Mouse (Mus musculus) heart, postnatal 0 days (tissue): ENCODE measurements around the gene Chek2. TPM values are rescaled to one million over a fixed set of nuclear protein-coding genes. Genes with fewer than 3 reads are reported as not detected.

Source experiments
- ATAC-seq: fragments of 200-750 bp; cut with Nextera tagmentation; 2 replicates; pipeline ENCODE4 v1.8.0; 2017; ENCODE audit warnings: low read depth, moderate number of reproducible peaks, moderate library complexity; ENCODE audit not compliant: insufficient read depth
- DNase-seq: peaks from one replicate; pipeline ENCODE4 v3.0.0-alpha.2; 2016; ENCODE audit warnings: low spot score
- H3K27ac ChIP-seq: fragments of 300-500 bp; sonication (generic); 2 replicates; pipeline ENCODE4 v1.5.1; 2014; ENCODE audit warnings: low read depth, mild to moderate bottlenecking
- H3K27me3 ChIP-seq: fragments of 300-500 bp; sonication (generic); 2 replicates; pipeline ENCODE4 v1.6.1; 2014; ENCODE audit warnings: low read length, mixed read lengths; ENCODE audit not compliant: control insufficient read depth, insufficient read depth
- H3K36me3 ChIP-seq: fragments of 300-500 bp; sonication (generic); replicated peaks from 2 replicates; pipeline ENCODE4 v1.6.1; 2014; ENCODE audit warnings: low read length, mixed read lengths; ENCODE audit not compliant: control insufficient read depth, insufficient read depth
- H3K4me1 ChIP-seq: fragments of 300-500 bp; sonication (generic); 2 replicates; pipeline ENCODE4 v1.6.1; 2014; ENCODE audit warnings: antibody characterized with exemption; ENCODE audit not compliant: control insufficient read depth, insufficient read depth
- H3K4me2 ChIP-seq: fragments of 300-500 bp; sonication (generic); 2 replicates; pipeline ENCODE4 v1.6.1; 2014; ENCODE audit warnings: low read depth, mild to moderate bottlenecking, low read length, moderate library complexity
- H3K4me3 ChIP-seq: fragments of 300-500 bp; sonication (generic); 2 replicates; pipeline ENCODE4 v1.5.1; 2014; ENCODE audit warnings: low read depth, low read length
- H3K9ac ChIP-seq: fragments of 300-500 bp; sonication (generic); replicated peaks from 2 replicates; pipeline ENCODE4 v1.6.1; 2014; ENCODE audit warnings: low read depth, low read length, mixed read lengths
- H3K9me3 ChIP-seq: fragments of 300-500 bp; sonication (generic); replicated peaks from 2 replicates; pipeline ENCODE4 v1.6.1; 2016; ENCODE audit warnings: low read length; ENCODE audit not compliant: control insufficient read depth
- CTCF ChIP-seq: IDR thresholded peaks from 2 replicates; pipeline ENCODE4 v1.5.1; 2016; ENCODE audit warnings: antibody characterized with exemption, control low read depth, low read depth
- EP300 ChIP-seq: IDR thresholded peaks from 2 replicates; pipeline ENCODE4 v1.6.1; 2016; ENCODE audit warnings: antibody characterized with exemption, low read depth
- WGBS: fragments of 180-500 bp; shearing (Covaris S2); extraction: QIAGEN DNeasy Blood & Tissue Kit; methylation state at CpG from one replicate; pipeline ENCODE4 v1.1.7; 2014; 5-methylcytosine and 5-hydroxymethylcytosine counted together
- polyA plus RNA-seq: library from polyadenylated mRNA; unstranded; fragments of >200 nt; fragmentation: Nextera tagmentation; extraction: Ambion mirVana; gene quantifications from 2 replicates; pipeline ENCODE4 v1.2.1, GENCODE M21; 2015
- total RNA-seq: library from RNA; depleted of rRNA; stranded (reverse); fragments of >200 nt; gene quantifications from 2 replicates; pipeline ENCODE4 v1.2.3, GENCODE M21; 2014; ENCODE audit warnings: low replicate concordance; rRNA removed

The Chek2 gene
- total and polyA plus RNA-seq, 2 experiments from 2014 or later: 2.5 to 6.1 TPM

DNA sequence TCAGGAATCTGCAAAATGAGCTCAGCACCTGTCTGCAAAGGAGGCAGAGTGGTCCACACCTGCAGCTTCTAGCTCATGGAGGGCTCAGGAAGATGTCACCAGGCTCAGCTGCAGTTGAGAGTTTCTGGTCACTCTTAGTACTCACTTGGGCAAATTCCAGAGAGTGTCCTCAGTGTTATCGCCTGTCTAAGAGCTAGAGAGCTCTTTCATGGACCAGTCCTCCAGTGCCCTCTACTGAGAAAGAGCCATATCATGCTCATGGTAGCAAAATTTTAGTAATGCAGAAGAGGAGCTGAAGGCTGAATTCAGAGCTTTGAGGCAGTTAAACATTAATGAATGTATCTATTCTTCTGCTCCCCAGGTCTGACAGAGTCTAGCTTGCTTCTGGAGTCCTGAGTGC lies 83.6 kb downstream of the Chek2 start:
- Histone ChIP-seq H3K9me3 (no peaks in the 10 kb centered on the region), H3K4me1 (no peaks in the 10 kb centered on the region), H3K9ac (no peak overlapping the region), H3K4me2 (no peak overlapping the region), H3K36me3 (no peaks in the 10 kb centered on the region), H3K4me3 (no peak overlapping the region), H3K27me3 (no peaks in the 10 kb centered on the region), H3K27ac (no peak overlapping the region)
- peak; percentile 80 for ATAC-seq
- TF ChIP-seq CTCF (peak; percentile 71), EP300 (no peak)
- DNase-seq: peak; percentile 55
- 19% methylated on average over 1 of the region's 1 CpGs for WGBS

Other genes with a start within 250 kb of the Chek2 start
- gene Noc4l, start 186.6 kb upstream of the Chek2 start, total RNA-seq: 7.6 and 27.2 TPM in 2 replicates
- gene Noc4l, start 186.6 kb upstream of the Chek2 start, polyA plus RNA-seq: 16.7 and 19.0 TPM in 2 replicates
- 2.6 and 12.1 TPM in 2 replicates for gene Ddx51, start 186.5 kb upstream of the Chek2 start, total RNA-seq
- 4.4 and 5.9 TPM in 2 replicates for gene Ddx51, start 186.5 kb upstream of the Chek2 start, polyA plus RNA-seq
- 21.9 and 43.1 TPM in 2 replicates for gene Ep400, start 69.3 kb upstream of the Chek2 start, total RNA-seq
- 10.2 and 12.7 TPM in 2 replicates for gene Ep400, start 69.3 kb upstream of the Chek2 start, polyA plus RNA-seq
- 21.2 and 23.7 TPM in 2 replicates for gene Pus1, start 59.3 kb upstream of the Chek2 start, total RNA-seq
- 20.5 and 23.4 TPM in 2 replicates for gene Pus1, start 59.3 kb upstream of the Chek2 start, polyA plus RNA-seq
- gene Ulk1, start 29.9 kb upstream of the Chek2 start, total RNA-seq: 31.8 and 36.3 TPM in 2 replicates
- gene Ulk1, start 29.9 kb upstream of the Chek2 start, polyA plus RNA-seq: 9.8 TPM in 2 replicates
- 23.0 and 42.1 TPM in 2 replicates for gene Hscb, start 202 bp upstream of the Chek2 start, total RNA-seq
- gene Hscb, start 202 bp upstream of the Chek2 start, polyA plus RNA-seq: 23.6 and 26.5 TPM in 2 replicates
- gene Ttc28, start 39.8 kb downstream of the Chek2 start, total RNA-seq: 12.3 and 14.2 TPM in 2 replicates
- gene Ttc28, start 39.8 kb downstream of the Chek2 start, polyA plus RNA-seq: 3.7 and 4.6 TPM in 2 replicates